Mouse (Mus musculus) CH12.LX (cell line): ENCODE data around the gene Zfp629. TPM values are rescaled to one million over a fixed set of nuclear protein-coding genes. Genes with fewer than 3 reads are reported as not detected.
A peak's percentile ranks its signal among the peaks of the same experiment; 100 is the strongest.
"Not testable (repeated sequence)": the region's sequence is repeated elsewhere in the genome, so short reads cannot be mapped to it uniquely, and the experiment has no call there.

Source experiments
- DNase-seq: peaks from one replicate; pipeline ENCODE4 v3.0.0-alpha.2; 2013; ENCODE audit errors: extremely low read depth
- H3K27ac ChIP-seq: 2 replicates; pipeline ENCODE4 v1.5.1; 2012; ENCODE audit warnings: low read depth, mild to moderate bottlenecking, control low read depth, moderate library complexity; ENCODE audit not compliant: insufficient read depth
- H3K27me3 ChIP-seq: replicated peaks from 2 replicates; pipeline ENCODE3; 2012; ENCODE audit warnings: inconsistent platforms
- H3K36me3 ChIP-seq, 2 experiments: replicated peaks in 1 of 2; 2 replicates each; pipeline versions ENCODE3 to v1.6.1; 2012; ENCODE audit warnings: inconsistent platforms in 1 of 2, low read length in 1 of 2, mild to moderate bottlenecking in 1 of 2, mixed read lengths in 1 of 2, moderate library complexity in 1 of 2; ENCODE audit not compliant: control insufficient read depth in 1 of 2, insufficient read depth in 1 of 2
- H3K4me1 ChIP-seq, 2 experiments: 2 replicates each; pipeline ENCODE4 v1.6.1; 2012; ENCODE audit warnings: inconsistent platforms in 1 of 2, moderate library complexity in 1 of 2; ENCODE audit not compliant: insufficient read depth in 2 of 2, control insufficient read depth in 1 of 2
- H3K4me2 ChIP-seq: 2 replicates; pipeline ENCODE4 v1.6.1; 2012; ENCODE audit warnings: low read depth, mild to moderate bottlenecking, control low read depth; ENCODE audit not compliant: poor library complexity, insufficient read depth, severe bottlenecking
- H3K4me3 ChIP-seq, 3 experiments: fragments of 150-350 bp in 1 of 3; sonication (generic) in 1 of 3; replicated peaks in 1 of 3; 2 replicates each; pipeline versions ENCODE3 to v1.5.1; 2011 to 2012; ENCODE audit warnings: low read depth in 2 of 3, low read length in 2 of 3, mild to moderate bottlenecking in 2 of 3, moderate library complexity in 2 of 3, control low read depth in 1 of 3, improper control_type of control experiment in 1 of 3, inconsistent platforms in 1 of 3, mixed read lengths in 1 of 3; ENCODE audit not compliant: poor library complexity in 1 of 3
- H3K79me2 ChIP-seq: replicated peaks from 2 replicates; pipeline ENCODE4 v1.6.1; 2012; ENCODE audit warnings: mild to moderate bottlenecking, moderate library complexity; ENCODE audit not compliant: control insufficient read depth, poor library complexity, insufficient read depth, severe bottlenecking; ENCODE audit errors: extremely low read depth
- H3K9ac ChIP-seq: 2 replicates; pipeline ENCODE4 v1.6.1; 2012; ENCODE audit warnings: low read depth, mild to moderate bottlenecking, control low read depth, moderate library complexity; ENCODE audit not compliant: insufficient read depth
- H3K9me3 ChIP-seq: replicated peaks from 2 replicates; pipeline ENCODE3; 2012; ENCODE audit warnings: low read length, inconsistent platforms, mixed read lengths
- CHD2 ChIP-seq: IDR thresholded peaks from 2 replicates; pipeline ENCODE4 v1.6.1; 2011; ENCODE audit warnings: low read length, improper control_type of control experiment
- E2F4 ChIP-seq: IDR thresholded peaks from 2 replicates; pipeline ENCODE4 v1.6.1; 2011; ENCODE audit warnings: low read depth, low read length, improper control_type of control experiment; ENCODE audit not compliant: insufficient replicate concordance
- ETS1 ChIP-seq: conservative IDR thresholded peaks from 2 replicates; pipeline ENCODE4 v1.6.1; 2012; ENCODE audit warnings: low read depth, mild to moderate bottlenecking, inconsistent platforms, low read length, improper control_type of control experiment, moderate library complexity
- GABPA ChIP-seq: IDR thresholded peaks from 2 replicates; pipeline ENCODE4 v1.6.1; 2012; ENCODE audit warnings: low read depth, low read length, improper control_type of control experiment, inconsistent platforms; ENCODE audit not compliant: insufficient replicate concordance
- IRF4 ChIP-seq: IDR thresholded peaks from 2 replicates; pipeline ENCODE4 v1.6.1; 2014; ENCODE audit warnings: low read depth, mild to moderate bottlenecking, inconsistent platforms, low read length, improper control_type of control experiment
- KAT2A ChIP-seq: IDR thresholded peaks from 2 replicates; pipeline ENCODE4 v1.6.1; 2012; ENCODE audit warnings: low read length, improper control_type of control experiment, inconsistent platforms; ENCODE audit not compliant: insufficient replicate concordance
- MAX ChIP-seq: IDR thresholded peaks from 2 replicates; pipeline ENCODE4 v1.6.1; 2011; ENCODE audit warnings: low read length, improper control_type of control experiment
- MYC ChIP-seq: IDR thresholded peaks from 2 replicates; pipeline ENCODE4 v1.6.1; 2011; ENCODE audit warnings: low read depth, mild to moderate bottlenecking, improper control_type of control experiment, low read length
- NELFE ChIP-seq: IDR thresholded peaks from 2 replicates; pipeline ENCODE4 v1.6.1; 2011; ENCODE audit warnings: low read depth, low read length, improper control_type of control experiment
- NRF1 ChIP-seq: IDR thresholded peaks from 2 replicates; pipeline ENCODE4 v1.6.1; 2014; ENCODE audit warnings: low read depth, mild to moderate bottlenecking, inconsistent platforms, low read length, improper control_type of control experiment, moderate library complexity
- PAX5 ChIP-seq: IDR thresholded peaks from 2 replicates; pipeline ENCODE4 v1.6.1; 2012; ENCODE audit warnings: low read length, inconsistent platforms, mixed read lengths
- SMC3 ChIP-seq: IDR thresholded peaks from 2 replicates; pipeline ENCODE4 v1.6.1; 2011; ENCODE audit warnings: low read depth, low read length, improper control_type of control experiment
- UBTF ChIP-seq: IDR thresholded peaks from 2 replicates; pipeline ENCODE4 v1.6.1; 2012; ENCODE audit warnings: low read depth, mild to moderate bottlenecking, inconsistent platforms, low read length, improper control_type of control experiment, moderate library complexity
- USF1 ChIP-seq: IDR thresholded peaks from 2 replicates; pipeline ENCODE4 v1.6.1; 2014; ENCODE audit warnings: low read depth, mild to moderate bottlenecking, inconsistent platforms, low read length, improper control_type of control experiment
- USF2 ChIP-seq: conservative IDR thresholded peaks from 2 replicates; pipeline ENCODE4 v1.6.1; 2011; ENCODE audit warnings: low read depth, low read length, improper control_type of control experiment
- ZC3H11A ChIP-seq: IDR thresholded peaks from 2 replicates; pipeline ENCODE4 v1.6.1; 2012; ENCODE audit warnings: low read depth, mild to moderate bottlenecking, inconsistent platforms, low read length, improper control_type of control experiment
- ZMIZ1 ChIP-seq: IDR thresholded peaks from 2 replicates; pipeline ENCODE4 v1.6.1; 2012; ENCODE audit warnings: low read depth, mild to moderate bottlenecking, inconsistent platforms, low read length, improper control_type of control experiment
- ZNF384 ChIP-seq: IDR thresholded peaks from 2 replicates; pipeline ENCODE4 v1.6.1; 2012; ENCODE audit warnings: low read depth, low read length, improper control_type of control experiment, inconsistent platforms
- dilution Hi-C: fragments of 300-500 bp; cut with MboI; formaldehyde crosslinking; loops from 2 replicates; pipeline ENCODE4 v1.14.3; 2020; ENCODE audit warnings: low sequenced_read_pairs; ENCODE audit not compliant: extremely low pct_unique_long_range_greater_than_20kb, extremely low pct_ligation_motif_present
- in situ Hi-C: fragments of 300-500 bp; cut with MboI; formaldehyde crosslinking; loops from 3 replicates; pipeline ENCODE4 v1.14.3; 2019; ENCODE audit warnings: low sequenced_read_pairs, low pct_ligation_motif_present, low pct_unique_long_range_greater_than_20kb, mixed read lengths
- polyA plus RNA-seq: library from polyadenylated mRNA; unstranded; fragments of >175 nt; gene quantifications from 2 replicates; pipeline ENCODE4 v1.2.1, GENCODE M21; 2012; ENCODE audit warnings: low read depth; ENCODE audit not compliant: insufficient read length
- total RNA-seq, 2 experiments: library from RNA; depleted of rRNA; stranded (reverse); fragments of 300-350 nt in 1 of 2; fragments of >200 nt in 1 of 2; gene quantifications; 2 replicates each; pipeline ENCODE4 v1.2.3; 2012 to 2014

Zfp629 gene
- total and polyA plus RNA-seq, 3 experiments = 0.38 to 3.2 (median 0.94) TPM

DNA sequence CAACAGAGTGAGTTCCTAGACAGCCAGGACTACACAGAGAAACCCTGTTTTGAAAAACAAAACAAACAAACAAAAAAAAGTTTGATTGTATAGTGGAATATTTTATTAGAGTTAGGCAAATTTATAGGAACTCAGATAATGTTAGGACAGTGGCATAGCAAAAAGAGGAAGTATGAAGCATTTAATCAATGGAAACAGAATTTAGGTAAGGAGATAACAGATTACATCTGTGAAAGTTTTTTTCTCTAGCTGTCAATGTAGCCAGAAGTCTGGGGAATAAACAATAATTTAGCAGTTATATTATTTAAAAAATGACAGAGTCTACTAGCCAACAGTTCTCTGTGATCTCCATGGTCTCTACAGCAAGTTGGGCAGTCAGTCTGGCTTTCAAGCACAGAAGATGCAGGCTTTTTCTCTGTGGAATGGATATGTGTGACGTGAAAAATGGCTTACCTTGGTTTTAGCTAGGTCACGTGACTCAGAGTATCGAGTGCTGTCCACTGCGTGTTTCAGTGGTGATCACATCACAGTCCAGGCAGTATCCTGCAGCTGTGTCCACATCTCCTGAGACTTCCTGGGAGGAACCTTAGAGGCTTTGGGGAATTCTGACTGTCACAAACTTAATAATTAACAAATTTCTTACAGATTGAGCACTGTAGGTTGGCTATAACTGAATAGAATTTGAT lies 33.1 kb upstream of the Zfp629 start:
- Histone ChIP-seq H3K27ac (no peak overlapping the region), H3K4me1 (no peaks in the 10 kb centered on the region), H3K9ac (no peak overlapping the region), H3K9me3 (no peaks in the 10 kb centered on the region), H3K4me2 (no peak overlapping the region), H3K36me3 (no peaks in the 10 kb centered on the region), H3K79me2 (no peaks in the 10 kb centered on the region), H3K4me3 (no peak overlapping the region), H3K27me3 (no peaks in the 10 kb centered on the region)
- TF ChIP-seq NRF1 = no peak
- no peak for DNase-seq
- in situ Hi-C loops = no loop called here
- dilution Hi-C loops = no loop called here

DNA sequence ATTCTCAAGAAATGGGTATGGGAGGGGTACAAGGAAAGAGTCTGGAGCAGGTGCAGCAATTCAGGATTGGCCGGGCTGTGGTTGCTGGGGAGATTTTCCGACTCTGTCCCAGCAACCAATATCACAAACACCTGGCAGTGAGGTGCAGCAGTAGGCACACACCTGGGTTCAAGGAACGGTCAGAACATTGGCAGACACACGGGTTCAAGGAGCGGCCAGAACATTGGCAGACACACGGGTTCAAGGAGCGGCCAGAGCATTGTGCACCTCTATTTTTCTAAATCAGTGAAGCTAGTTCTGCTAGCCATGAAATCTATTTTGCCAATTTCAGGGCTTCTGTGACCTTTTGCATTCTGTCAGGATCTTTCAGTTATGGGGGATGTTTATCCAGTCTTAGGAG lies 32.0 kb upstream of the Zfp629 start:
- H3K27ac ChIP-seq, H3K79me2 ChIP-seq, H3K9me3 ChIP-seq, H3K9ac ChIP-seq, H3K4me2 ChIP-seq, H3K4me1 ChIP-seq, dilution Hi-C loops, H3K27me3 ChIP-seq, H3K36me3 ChIP-seq, in situ Hi-C loops, H3K4me3 ChIP-seq, DNase-seq: not testable (repeated sequence)

DNA sequence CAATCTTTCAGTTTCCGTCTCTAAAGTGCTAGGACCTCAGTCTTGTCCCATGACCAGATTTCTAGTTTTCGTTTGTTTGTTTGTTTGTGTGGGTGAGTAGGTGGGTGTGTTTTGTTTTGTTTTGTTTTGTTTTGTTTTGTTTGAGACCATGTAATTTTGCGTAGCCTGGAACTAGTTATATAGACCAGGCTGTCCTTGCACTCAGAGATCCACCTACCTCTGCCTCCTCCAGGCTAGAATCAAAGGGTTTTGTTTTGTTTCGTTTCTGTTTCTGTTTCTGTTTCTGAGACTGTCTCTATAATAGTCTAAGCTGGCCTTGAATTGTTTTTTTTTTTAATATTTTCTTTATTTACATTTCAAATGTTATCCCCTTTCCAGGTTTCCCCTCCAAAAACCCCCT lies 30.8 kb upstream of the Zfp629 start:
- dilution Hi-C loops = no loop called here
- Histone ChIP-seq H3K9ac (no peak overlapping the region), H3K79me2 (no peaks in the 10 kb centered on the region), H3K27ac (no peak overlapping the region), H3K4me3 (no peak overlapping the region), H3K9me3 (no peaks in the 10 kb centered on the region), H3K4me1 (no peaks in the 10 kb centered on the region), H3K36me3 (no peaks in the 10 kb centered on the region), H3K4me2 (peak overlapping the region; percentile 46), H3K27me3 (no peaks in the 10 kb centered on the region)
- TF ChIP-seq ZC3H11A (no peak), CHD2 (no peak), ETS1 (no peak), GABPA (no peak), SMC3 (no peak), IRF4 (no peak), NELFE (no peak), KAT2A (no peak), UBTF (no peak), MAX (no peak), ZNF384 (no peak), USF2 (no peak), PAX5 (no peak), MYC (no peak), NRF1 (no peak), USF1 (no peak), ZMIZ1 (no peak), E2F4 (no peak)
- in situ Hi-C loops = no loop called here
- DNase-seq = no peak
